ENCODE assay signal across 23 mouse cellular contexts in the genomic region with DNA sequence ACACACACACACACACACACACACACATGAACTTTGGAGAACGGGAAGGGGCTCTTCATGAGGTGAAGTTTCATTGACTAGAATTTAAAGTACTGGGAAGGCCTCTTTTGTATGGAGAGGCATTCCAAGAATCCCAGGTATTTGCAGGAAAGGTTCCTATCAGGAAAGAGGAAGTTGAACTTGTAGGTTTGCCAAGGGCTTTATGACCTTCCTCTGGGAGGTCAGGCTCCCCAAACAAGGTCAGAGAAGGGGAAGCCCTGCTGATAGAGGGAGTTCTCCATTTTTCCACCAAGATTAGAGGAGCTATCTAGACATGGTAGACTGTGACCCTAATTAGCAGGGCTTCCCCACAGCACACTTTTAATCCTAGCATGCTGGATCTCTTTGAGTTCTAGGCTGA. TPM values are rescaled to one million over a fixed set of nuclear protein-coding genes. Genes with fewer than 3 reads are reported as not detected.
"Had no signal": no experiment of that assay in that cellular context is flagged by ENCODE, and none has a peak within 500 bp of the region (broad histone marks: within the 10 kb centered on the region; RNA-seq: fewer than 3 reads in every experiment).

No protein-coding gene starts in this region.

- H3K36me3 ChIP-seq: limb, embryonic 12.5 days; limb, embryonic 15.5 days; neural tube, embryonic 12.5 days; neural tube, embryonic 15.5 days; stomach, embryonic 15.5 days had no signal

- H3K4me2 ChIP-seq: limb, embryonic 12.5 days; limb, embryonic 15.5 days; liver, embryonic 11.5 days; lung, embryonic 14.5 days; midbrain, embryonic 11.5 days; neural tube, embryonic 12.5 days; neural tube, embryonic 15.5 days; stomach, embryonic 15.5 days had no signal

- H3K27ac ChIP-seq: limb, embryonic 12.5 days; limb, embryonic 15.5 days; liver, embryonic 14.5 days; neural tube, embryonic 12.5 days; neural tube, embryonic 15.5 days; stomach, embryonic 15.5 days had no signal

- H3K4me3 ChIP-seq: limb, embryonic 12.5 days; limb, embryonic 15.5 days; neural tube, embryonic 12.5 days; neural tube, embryonic 15.5 days; stomach, embryonic 15.5 days had no signal

- H3K9ac ChIP-seq: limb, embryonic 12.5 days; limb, embryonic 15.5 days; liver, embryonic 14.5 days; liver, postnatal 0 days; lung, embryonic 14.5 days; neural tube, embryonic 12.5 days; neural tube, embryonic 15.5 days; stomach, embryonic 15.5 days had no signal

- H3K9me3 ChIP-seq: limb, embryonic 15.5 days; neural tube, embryonic 12.5 days; neural tube, embryonic 15.5 days; stomach, embryonic 15.5 days had no signal

- H3K27me3 ChIP-seq: limb, embryonic 12.5 days; limb, embryonic 15.5 days; neural tube, embryonic 12.5 days; neural tube, embryonic 15.5 days; stomach, embryonic 15.5 days had no signal

- H3K4me1 ChIP-seq: limb, embryonic 12.5 days; limb, embryonic 15.5 days; neural tube, embryonic 12.5 days; neural tube, embryonic 15.5 days; stomach, embryonic 15.5 days had no signal

- DNase-seq: kidney, adult 9 months; kidney, postnatal 14 days; kidney, postnatal 4 days; left cerebral cortex, postnatal 4 days; liver, postnatal 0 days; lung, embryonic 14.5 days; lung, postnatal 10 days; lung, postnatal 36 days; midbrain, embryonic 14.5 days; right cerebral cortex, adult 18-20 months; right cerebral cortex, postnatal 14 days; right cerebral cortex, postnatal 4 days; thymus, postnatal 36 days had no signal

- ATAC-seq: liver, postnatal 0 days had no signal

RNA-seq across cellular contexts. Expression of a gene that starts 39.8 kb away (rescaled TPM):
- total RNA-seq: megakaryocyte progenitor cell, adult 5-6 weeks; megakaryocyte-erythroid progenitor cell, adult 5-6 weeks had no signal
- polyA plus RNA-seq: liver, postnatal 0 days had no signal
